Mouse (Mus musculus): ENCODE data around the gene Lancl2. TPM values are rescaled to one million over a fixed set of nuclear protein-coding genes. Genes with fewer than 3 reads are reported as not detected.

Lancl2 gene
- polyA plus RNA-seq, 1 experiment from 2014 or later: 80.2 TPM

DNA sequence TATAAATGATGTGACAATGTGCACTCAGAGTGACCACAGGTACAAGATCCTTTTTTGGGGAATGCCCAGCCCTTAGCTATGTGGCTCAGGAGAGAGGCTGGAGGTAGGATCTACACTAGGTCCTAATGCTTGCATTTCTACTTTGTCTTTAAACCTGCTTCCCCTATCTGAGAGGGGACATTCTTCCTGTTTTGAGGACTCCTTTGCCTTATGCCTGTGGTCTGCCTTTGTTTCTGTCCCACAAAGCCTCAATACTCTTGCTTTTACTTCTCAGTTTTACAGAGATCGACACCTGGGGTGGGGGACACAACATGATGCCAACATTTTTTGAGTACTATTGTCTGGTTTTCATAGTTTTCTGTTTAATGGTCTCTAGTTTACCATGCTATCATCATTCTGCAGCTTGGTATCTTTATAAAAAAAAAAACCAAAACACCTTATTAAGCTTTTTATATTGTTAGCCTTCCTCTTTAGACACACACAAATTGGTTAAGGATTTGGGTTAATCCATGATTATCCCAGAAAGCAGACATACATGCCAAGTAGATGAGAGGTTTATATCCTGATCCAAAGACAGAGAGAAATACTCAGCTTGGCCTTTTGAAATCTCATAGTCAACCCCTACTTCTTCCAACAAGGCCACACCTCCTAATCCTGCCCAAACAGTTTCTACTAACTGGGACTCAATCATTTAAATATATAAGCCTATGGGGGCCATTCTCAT is 68.3 kb downstream of the Lancl2 start:
- Histone ChIP-seq H3K27ac (replicated peaks) (no peak overlapping the region), H3K4me3 (replicated peaks) (no peak overlapping the region), H3K4me1 (no peaks in the 10 kb centered on the region), H3K27me3 (replicated peaks) (no peaks in the 10 kb centered on the region), H3K4me2 (no peak overlapping the region), H3K9ac (replicated peaks) (no peak overlapping the region), H3K9me3 (replicated peaks) (no peaks in the 10 kb centered on the region), H3K36me3 (peaks cover 26% of the 10 kb centered on the region)
- WGBS: 87% methylated on average over 1 of the region's 1 CpGs
- ATAC-seq (ENCODE audit: low FRiP score): no peak

DNA sequence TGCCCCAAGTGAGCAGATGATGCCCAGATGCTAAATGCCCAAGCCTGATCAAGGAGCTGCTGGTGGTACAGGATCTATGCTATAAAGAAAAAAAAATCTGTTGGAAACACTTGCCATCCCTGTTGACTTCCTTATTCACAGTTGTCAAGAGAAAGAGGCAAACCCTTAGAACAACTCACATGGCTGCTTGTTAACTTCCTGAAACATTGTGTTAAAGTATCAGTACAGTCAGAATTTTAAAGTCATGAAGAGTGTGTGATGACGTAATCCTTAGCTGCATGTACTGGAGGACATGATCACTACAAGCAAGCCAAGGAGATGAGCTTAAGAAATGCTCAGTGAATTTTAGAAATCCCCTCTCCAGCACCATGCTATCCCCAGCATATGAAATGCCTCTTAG is 71.5 kb downstream of the Lancl2 start:
- no peak for ATAC-seq (ENCODE audit: low FRiP score)
- H3K27me3 ChIP-seq (replicated peaks): no peaks in the 10 kb centered on the region
- H3K4me1 ChIP-seq: no peaks in the 10 kb centered on the region
- no peak overlapping the region for H3K9ac ChIP-seq (replicated peaks)
- H3K36me3 ChIP-seq: peaks cover 23% of the 10 kb centered on the region
- H3K4me3 ChIP-seq (replicated peaks): no peak overlapping the region
- H3K4me2 ChIP-seq: no peak overlapping the region
- H3K9me3 ChIP-seq (replicated peaks): no peaks in the 10 kb centered on the region
- WGBS: 93% methylated on average over 1 of the region's 1 CpGs
- H3K27ac ChIP-seq (replicated peaks): no peak overlapping the region

DNA sequence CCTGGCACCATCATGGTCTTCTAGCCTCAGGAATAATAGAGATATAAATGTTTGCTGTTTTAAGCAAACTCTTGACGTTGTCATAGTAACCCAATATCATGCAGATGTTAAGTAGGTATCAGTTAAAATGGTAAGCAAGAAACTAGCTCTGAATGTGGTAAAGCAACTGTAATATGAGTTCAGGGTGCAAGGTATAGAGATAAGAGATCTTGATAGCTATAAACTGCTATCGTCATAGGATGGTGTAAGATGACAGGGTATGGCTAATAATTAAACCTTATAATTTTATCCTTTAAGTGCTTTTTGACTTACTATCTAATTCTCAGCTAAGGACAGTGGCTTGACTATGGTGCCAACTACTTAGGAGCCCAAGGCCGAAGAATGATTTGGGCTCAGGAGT is 78.0 kb downstream of the Lancl2 start:
- no peaks in the 10 kb centered on the region for H3K27me3 ChIP-seq (replicated peaks)
- no peaks in the 10 kb centered on the region for H3K36me3 ChIP-seq
- H3K4me1 ChIP-seq: peaks cover 7% of the 10 kb centered on the region
- no peak for ATAC-seq (ENCODE audit: low FRiP score)
- 91% methylated on average over 3 of the region's 3 CpGs for WGBS
- H3K9ac ChIP-seq (replicated peaks): no peak overlapping the region
- H3K27ac ChIP-seq (replicated peaks): no peak overlapping the region
- H3K9me3 ChIP-seq (replicated peaks): no peaks in the 10 kb centered on the region
- H3K4me2 ChIP-seq: no peak overlapping the region
- no peak overlapping the region for H3K4me3 ChIP-seq (replicated peaks)

DNA sequence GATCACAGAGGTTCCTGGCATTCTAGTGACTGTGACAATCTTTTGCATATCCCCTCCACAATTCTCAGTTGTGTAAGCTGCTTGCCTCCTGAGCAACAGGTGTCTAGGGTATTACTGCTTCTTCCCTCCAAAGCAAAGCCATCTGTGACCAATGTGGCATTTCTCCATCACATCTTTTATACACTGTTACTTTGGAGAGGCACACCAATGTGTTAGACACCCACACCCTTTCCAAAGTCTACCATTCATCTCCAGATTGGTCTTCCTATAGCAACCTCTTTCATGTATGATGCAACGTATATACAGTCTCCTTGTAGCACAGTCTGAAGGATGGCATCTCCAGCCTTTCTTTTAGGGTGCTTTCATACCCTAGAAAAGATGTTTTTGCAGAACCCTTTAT is 80.3 kb downstream of the Lancl2 start:
- no peak overlapping the region for H3K9ac ChIP-seq (replicated peaks)
- no peak for ATAC-seq (ENCODE audit: low FRiP score)

DNA sequence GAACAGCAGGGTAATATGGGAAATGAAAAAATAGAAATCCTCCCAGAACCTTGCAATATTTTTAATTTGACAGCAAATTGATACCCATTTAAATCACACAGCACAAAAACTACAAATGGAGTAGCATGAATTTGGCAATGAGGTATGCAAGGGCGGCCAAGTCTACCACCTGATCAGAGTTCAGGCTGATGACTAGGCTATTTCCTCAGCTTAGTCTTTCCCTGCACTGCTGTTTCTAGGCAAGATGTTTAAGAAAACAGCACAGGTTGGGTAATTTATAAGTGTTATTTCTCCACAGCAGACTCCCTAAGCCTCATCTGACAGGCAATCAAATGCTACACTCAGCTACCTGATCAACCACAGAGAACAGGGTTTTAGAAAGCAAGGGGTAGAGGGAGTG is 81.9 kb downstream of the Lancl2 start:
- Histone ChIP-seq H3K36me3 (peaks cover 3% of the 10 kb centered on the region), H3K9me3 (replicated peaks) (no peaks in the 10 kb centered on the region), H3K4me1 (peaks cover 13% of the 10 kb centered on the region), H3K27ac (replicated peaks) (no peak overlapping the region), H3K4me3 (replicated peaks) (no peak overlapping the region), H3K4me2 (no peak overlapping the region), H3K9ac (replicated peaks) (no peak overlapping the region), H3K27me3 (replicated peaks) (no peaks in the 10 kb centered on the region)
- ATAC-seq (ENCODE audit: low FRiP score): no peak
- WGBS: 96% methylated on average over 1 of the region's 1 CpGs

More for the DNA sequence above, 80.3 kb downstream of the Lancl2 start:
- 93% methylated on average over 1 of the region's 1 CpGs for WGBS
- Histone ChIP-seq H3K9me3 (replicated peaks) (no peaks in the 10 kb centered on the region), H3K4me2 (no peak overlapping the region), H3K27me3 (replicated peaks) (no peaks in the 10 kb centered on the region), H3K36me3 (no peaks in the 10 kb centered on the region), H3K27ac (replicated peaks) (no peak overlapping the region), H3K4me1 (peaks cover 13% of the 10 kb centered on the region), H3K4me3 (replicated peaks) (no peak overlapping the region)

DNA sequence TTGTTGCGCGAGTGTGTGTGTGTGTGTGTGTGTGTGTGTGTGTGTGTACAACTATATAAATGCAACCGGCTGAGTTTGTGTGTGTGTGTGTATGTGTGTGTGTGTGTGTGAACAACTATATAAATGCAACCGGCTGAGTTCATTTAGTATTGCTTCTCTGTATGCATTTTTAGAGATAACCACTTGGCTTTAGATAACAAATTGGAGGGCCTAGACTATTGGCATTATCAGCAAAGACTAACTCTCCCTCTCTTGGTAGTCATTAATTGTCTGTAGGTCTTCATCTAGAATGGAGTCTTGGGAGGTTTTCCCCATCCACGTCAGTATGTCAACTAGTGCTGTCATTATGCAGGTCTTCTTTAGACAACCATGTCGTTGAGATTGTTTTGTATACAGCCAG is 85.0 kb downstream of the Lancl2 start:
- no peak overlapping the region for H3K9ac ChIP-seq (replicated peaks)
- H3K36me3 ChIP-seq: peaks cover 3% of the 10 kb centered on the region
- H3K4me2 ChIP-seq: no peak overlapping the region
- WGBS: 95% methylated on average over 6 of the region's 6 CpGs
- H3K27ac ChIP-seq (replicated peaks): no peak overlapping the region
- peaks cover 13% of the 10 kb centered on the region for H3K4me1 ChIP-seq
- no peak for ATAC-seq (ENCODE audit: low FRiP score)
- H3K4me3 ChIP-seq (replicated peaks): no peak overlapping the region
- H3K9me3 ChIP-seq (replicated peaks): no peaks in the 10 kb centered on the region
- no peaks in the 10 kb centered on the region for H3K27me3 ChIP-seq (replicated peaks)

Other genes with a start within 250 kb of the Lancl2 start
- 7.2 and 7.5 TPM in 2 replicates for gene Ppm1k, start 167.1 kb upstream of the Lancl2 start, polyA plus RNA-seq (2015; fragmentation: Nextera tagmentation; extraction: Ambion mirVana)
- 1.5 and 3.7 TPM in 2 replicates for gene Herc6, start 121.5 kb upstream of the Lancl2 start, polyA plus RNA-seq (2015; fragmentation: Nextera tagmentation; extraction: Ambion mirVana)
- gene Pyurf, start 10.5 kb upstream of the Lancl2 start, polyA plus RNA-seq (2015; fragmentation: Nextera tagmentation; extraction: Ambion mirVana): 18.4 and 18.9 TPM in 2 replicates
- 170 and 197 TPM in 2 replicates for gene Vopp1, start 122.6 kb downstream of the Lancl2 start, polyA plus RNA-seq (2015; fragmentation: Nextera tagmentation; extraction: Ambion mirVana)
- not detected in 2 replicates for gene Vmn1r21, start 147.8 kb downstream of the Lancl2 start, polyA plus RNA-seq (2015; fragmentation: Nextera tagmentation; extraction: Ambion mirVana)
- not detected in 2 replicates for gene Vmn1r22, start 205.5 kb downstream of the Lancl2 start, polyA plus RNA-seq (2015; fragmentation: Nextera tagmentation; extraction: Ambion mirVana)
- gene Vmn1r23, start 224.3 kb downstream of the Lancl2 start, polyA plus RNA-seq (2015; fragmentation: Nextera tagmentation; extraction: Ambion mirVana): not detected in 2 replicates